Mouse (Mus musculus) cerebral cortex, adult 2 months (tissue): Measurements from ENCODE around the gene Svop.

Source experiments
- WGBS: fragments of 180-500 bp; shearing (Covaris S2); methylation state at CpG from one replicate; pipeline ENCODE4 v1.1.7; 2018; 5-methylcytosine and 5-hydroxymethylcytosine counted together

Gene Svop

DNA sequence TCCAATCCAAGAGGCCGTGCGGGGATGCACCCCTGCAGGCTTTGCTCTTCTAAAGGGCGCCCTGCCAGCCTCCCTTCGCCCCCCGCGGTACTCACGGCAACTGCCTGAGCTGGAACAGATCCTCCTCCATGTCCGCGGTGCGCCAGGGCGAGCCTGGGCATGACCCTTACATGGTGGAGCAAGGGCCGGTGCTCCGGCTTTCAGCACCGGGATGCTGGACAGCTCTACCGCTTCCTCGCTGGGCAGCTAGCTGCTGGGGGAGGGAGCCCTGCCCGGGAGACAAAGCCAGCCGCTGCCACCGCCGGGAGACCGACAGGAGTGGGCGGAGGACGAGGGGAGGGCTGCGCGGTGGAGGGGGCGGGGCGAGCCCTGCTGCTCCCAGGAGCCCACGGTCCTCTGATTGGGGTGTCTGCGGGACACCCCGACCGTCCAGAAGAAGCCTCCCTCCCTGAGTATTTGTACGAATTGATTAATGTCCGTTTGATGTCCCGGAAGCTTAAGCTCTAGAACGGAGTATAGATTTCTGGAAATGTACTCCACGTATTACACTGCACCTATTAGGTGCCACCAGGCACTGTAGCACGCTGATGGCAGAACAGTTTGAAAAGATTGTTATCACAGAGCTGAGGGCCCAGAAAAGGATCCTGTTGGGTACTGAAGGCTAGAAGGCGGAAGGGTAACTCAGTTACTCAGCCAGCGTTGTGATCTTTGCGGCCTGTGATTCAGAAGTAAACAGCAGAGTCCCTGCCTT is at the start of gene Svop:
Gene Svop (minus strand): TSS at position 514 of the 751 bp plus-strand sequence.
- 3% methylated on average over 40 of the region's 40 CpGs for WGBS

DNA sequence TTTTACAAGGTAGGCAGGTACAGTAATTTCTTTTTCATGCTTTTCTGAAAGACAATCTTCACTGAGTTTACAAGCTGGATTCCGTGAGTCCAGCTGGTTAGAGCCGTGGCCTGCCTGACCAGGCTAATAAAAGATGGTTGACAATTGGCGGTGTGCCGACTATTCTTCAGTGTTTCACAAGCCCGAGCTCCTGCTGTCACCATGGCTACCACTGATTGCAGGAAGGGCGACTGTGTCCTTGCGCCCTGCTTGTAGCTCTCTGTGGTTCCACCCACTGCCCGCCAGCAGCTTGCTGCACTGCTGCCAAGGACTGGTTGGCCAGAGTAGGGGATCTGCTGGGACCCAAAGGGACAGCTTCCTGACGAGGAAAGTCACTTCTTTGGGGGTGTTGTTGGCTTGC is 47.8 kb upstream of the Svop start:
- 23% methylated on average over 9 of the region's 9 CpGs for WGBS

DNA sequence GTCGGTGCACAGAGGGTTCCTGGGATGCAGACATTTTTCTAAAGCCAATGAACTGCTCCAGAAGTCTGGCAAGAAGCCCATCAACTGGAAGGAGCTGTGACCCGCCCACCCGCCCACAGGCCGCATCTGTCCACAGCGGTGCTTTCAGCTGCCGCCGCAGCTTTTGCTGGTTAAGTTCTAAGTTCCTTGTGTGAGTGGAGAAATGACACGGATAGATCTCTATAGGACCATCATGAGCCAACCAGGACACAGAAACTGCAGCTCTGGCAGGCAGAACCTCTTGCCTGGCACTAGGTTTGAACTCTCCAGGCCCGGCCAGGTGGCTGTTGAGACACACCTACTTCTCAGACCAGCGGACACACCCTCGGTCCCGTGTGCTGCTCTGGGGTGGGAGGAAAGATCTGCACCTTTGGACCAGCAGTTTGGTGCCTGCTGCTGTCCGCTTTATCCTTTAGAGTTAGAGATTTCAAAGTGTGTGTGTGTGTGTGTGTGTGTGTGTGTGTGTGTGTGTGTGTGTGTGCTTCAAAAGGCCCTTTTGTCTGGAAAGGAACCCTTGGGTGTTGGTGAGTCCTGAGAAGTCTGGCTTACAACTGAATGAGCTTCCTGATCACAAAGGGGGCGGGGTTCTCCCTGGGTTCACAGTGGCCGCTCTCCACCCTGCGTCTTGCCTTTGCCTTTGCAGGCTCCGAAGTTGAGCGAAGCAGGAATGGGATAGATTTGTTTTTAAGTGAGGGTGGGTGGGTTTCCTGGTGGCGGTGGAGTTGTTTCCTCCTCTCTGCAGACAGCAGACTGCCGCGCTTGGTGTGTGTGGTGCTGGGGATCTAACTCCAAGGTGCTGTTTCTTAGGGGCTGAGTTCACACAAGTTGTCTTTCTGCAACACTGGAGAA is 47.2 kb upstream of the Svop start:
- WGBS = 53% methylated on average over 21 of the region's 21 CpGs

GRCm38 (mm10) chr5:114137481-114138276 is 46.3 kb upstream of the Svop start:
- 64% methylated on average over 15 of the region's 15 CpGs for WGBS

DNA sequence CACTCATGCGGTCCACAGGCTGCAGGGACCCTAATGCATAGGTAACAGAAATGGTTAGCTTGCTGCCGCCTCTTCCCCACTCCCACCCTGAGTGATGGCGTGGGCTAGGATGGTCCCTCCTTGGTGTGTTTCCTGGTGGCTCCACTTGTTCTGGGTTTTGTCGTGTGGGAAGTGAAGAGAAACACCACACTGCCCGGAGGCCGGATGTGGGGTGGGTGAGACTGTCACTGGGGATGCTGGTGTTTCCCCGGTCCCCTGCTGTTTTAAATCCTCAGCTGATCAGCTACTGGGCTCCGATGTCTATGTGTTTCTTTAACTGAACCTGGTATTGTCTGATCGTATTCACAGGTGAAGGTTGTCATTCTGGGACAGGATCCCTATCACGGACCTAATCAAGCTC is 44.1 kb upstream of the Svop start:
- 77% methylated on average over 10 of the region's 10 CpGs for WGBS

DNA sequence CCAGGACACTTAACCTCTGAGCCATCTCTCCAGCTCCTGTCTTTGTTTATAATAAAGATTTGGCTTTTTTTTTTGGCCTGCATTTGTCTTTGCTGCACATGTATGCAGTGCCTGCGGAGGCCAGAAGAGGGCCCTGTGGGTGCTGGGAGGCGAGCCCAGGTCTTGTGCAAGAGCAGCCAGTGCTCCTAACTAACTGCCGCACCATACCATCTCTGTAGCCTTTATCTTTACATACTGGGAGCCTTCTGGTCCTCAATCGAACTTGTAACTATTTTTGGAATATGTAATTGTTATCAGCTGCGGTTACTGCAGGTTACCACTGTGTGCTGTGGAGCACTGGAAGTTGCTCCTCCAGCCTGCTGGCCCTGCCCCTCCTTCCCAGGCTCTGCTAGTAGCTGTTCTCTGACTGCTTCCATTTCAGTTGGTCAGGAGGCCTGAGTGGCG is 42.7 kb upstream of the Svop start:
- 62% methylated on average over 6 of the region's 6 CpGs for WGBS

GRCm38 (mm10) chr5:114132841-114133240 is 41.5 kb upstream of the Svop start:
- WGBS = 91% methylated on average over 6 of the region's 6 CpGs

- WGBS = under 1% methylated on average over 15 of the region's 15 CpGs
These were observed 40.1 kb upstream of the Svop start for GRCm38 (mm10) chr5:114131521-114131840.

- under 1% methylated on average over 87 of the region's 87 CpGs for WGBS
These were observed 39.5 kb upstream of the Svop start for GRCm38 (mm10) chr5:114130698-114131520.

DNA sequence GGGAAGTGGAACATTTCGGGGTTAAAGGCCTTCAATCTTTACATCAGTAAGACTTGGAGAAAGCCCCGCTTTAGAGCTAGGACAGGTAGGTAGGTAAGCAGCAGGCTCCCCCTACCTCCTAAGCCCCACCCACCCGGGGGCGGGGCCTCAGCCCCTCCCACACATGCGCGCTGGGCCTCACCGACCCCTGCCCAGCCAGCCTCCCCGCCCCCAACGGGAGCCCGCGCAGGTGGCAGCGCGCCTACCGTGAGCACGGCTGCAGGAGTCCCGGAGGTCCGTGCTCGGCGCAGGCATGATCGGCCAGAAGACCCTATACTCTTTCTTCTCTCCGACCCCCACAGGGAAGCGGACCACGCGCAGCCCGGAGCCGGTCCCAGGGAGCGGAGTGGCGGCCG is 38.8 kb upstream of the Svop start, which contains the start of gene Ung:
Gene Ung (plus strand): TSS at position 176 of the 395 bp plus-strand sequence.
- WGBS = 1% methylated on average over 29 of the region's 29 CpGs

- 85% methylated on average over 15 of the region's 15 CpGs for WGBS
These were observed 38.3 kb upstream of the Svop start for GRCm38 (mm10) chr5:114129550-114130210.

DNA sequence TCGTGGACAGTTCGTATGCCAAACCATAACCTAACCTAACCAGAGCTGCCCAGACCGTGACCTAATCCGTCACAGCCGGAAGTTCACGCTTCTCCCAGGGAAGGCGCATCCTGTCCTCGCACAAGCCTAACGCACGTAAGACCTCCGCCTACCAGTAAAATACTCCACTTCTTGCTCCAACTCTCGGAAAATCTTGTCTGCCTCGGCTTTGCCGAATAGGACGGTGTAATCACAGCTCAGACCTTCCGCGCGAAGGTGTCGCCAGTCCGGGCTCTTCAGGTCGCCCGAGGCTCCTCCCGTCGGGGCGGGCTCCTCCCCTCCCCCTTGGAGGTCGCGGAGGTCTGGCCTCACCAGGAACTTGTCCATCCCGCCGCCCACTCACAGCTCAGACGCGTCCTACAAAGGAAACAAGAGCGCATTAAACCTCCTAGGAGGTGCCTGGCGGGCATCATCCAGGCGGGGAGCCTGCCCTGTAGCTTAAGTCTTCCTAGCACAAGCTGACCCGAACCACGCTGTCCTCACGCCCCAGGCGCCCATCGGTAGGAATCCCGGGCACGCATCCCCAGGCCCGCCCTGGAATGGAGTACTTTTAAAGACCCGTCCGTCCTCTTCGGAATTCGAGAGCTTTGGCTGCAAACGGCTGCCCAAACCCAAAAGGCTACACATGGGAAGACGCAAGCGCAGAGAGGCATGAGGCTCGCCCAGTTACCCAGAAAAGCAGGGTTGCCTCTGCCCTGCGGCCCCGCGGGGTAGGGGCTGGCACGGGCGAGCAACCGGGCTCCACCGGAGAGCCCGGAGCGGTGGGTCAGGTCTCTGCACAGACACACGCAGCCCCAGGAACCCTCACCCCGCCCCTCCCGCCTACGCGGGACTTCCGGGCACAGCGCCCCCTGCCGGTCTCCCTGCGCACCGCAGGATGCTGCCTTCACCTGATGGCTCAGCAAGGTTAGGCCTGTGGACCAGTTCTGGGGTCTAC is 36.3 kb upstream of the Svop start, which contains the start of gene Alkbh2:
Gene Alkbh2 (minus strand): TSS at position 845 of the 976 bp plus-strand sequence.
- WGBS = 1% methylated on average over 69 of the region's 69 CpGs

DNA sequence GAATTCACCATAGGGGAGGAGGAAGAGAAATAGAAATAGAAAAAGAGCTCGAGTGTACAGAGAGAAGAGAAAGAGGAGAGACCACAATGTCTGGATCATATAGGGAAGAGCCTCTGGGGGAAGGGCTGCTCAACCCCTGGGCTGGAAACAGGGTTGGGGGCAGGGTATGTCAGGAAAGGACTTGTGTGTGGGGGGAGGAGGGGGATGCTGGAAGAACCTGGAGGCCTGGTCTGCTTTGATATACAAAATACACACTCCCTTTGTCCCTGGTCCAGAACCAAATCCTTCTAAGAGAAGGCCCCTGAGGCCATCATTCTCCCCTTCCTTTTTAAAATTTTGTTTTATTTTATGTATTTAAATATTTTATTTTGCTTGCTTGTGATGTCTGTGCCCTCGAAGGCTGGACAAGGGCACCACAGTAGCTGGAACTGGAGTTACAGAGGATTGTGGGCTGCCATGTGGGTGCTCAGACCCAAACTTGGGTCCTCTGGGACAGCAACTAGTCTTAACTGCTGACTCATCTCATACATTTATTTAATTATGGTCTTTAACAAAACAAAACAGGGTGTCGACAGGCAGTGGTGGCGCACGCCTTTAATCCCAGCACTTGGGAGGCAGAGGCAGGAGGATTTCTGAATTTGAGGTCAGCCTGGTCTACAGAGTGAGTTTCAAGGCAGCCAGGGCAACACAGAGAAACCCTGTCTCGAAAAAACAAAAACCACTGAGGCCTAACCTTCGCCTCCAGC is 35.3 kb upstream of the Svop start:
- WGBS = 84% methylated on average over 7 of the region's 7 CpGs

GRCm38 (mm10) chr5:114126008-114126407 is 34.6 kb upstream of the Svop start:
- 94% methylated on average over 3 of the region's 3 CpGs for WGBS

- WGBS = 69% methylated on average over 4 of the region's 4 CpGs
These were observed 28.4 kb upstream of the Svop start for GRCm38 (mm10) chr5:114119806-114120205.

GRCm38 (mm10) chr5:114116586-114116985 is 25.2 kb upstream of the Svop start:
- 76% methylated on average over 7 of the region's 7 CpGs for WGBS

GRCm38 (mm10) chr5:114115030-114115429 is 23.7 kb upstream of the Svop start:
- 86% methylated on average over 5 of the region's 5 CpGs for WGBS

DNA sequence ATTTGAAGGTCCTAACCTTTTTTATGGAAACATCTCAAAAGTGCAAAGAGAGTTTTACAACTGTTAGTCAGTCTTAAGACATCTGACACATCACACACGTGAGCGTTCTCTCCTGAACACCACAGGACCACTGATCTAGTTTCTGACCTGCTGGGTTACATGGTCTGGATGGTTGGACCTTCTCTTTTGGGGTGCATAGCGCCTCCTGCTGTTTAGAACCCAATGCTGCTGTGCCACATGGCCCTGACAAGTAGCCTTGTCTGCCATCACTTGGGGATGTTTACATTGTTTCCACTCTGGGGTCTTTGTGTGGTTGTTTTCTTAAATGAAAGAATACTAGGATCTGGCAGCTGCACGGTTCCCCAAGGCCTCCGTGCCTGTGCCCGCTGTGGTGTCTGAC is 22.0 kb upstream of the Svop start:
- WGBS = 80% methylated on average over 6 of the region's 6 CpGs
